Comparison of ENCODE assay signal across 9 mouse cellular contexts in the genomic region with DNA sequence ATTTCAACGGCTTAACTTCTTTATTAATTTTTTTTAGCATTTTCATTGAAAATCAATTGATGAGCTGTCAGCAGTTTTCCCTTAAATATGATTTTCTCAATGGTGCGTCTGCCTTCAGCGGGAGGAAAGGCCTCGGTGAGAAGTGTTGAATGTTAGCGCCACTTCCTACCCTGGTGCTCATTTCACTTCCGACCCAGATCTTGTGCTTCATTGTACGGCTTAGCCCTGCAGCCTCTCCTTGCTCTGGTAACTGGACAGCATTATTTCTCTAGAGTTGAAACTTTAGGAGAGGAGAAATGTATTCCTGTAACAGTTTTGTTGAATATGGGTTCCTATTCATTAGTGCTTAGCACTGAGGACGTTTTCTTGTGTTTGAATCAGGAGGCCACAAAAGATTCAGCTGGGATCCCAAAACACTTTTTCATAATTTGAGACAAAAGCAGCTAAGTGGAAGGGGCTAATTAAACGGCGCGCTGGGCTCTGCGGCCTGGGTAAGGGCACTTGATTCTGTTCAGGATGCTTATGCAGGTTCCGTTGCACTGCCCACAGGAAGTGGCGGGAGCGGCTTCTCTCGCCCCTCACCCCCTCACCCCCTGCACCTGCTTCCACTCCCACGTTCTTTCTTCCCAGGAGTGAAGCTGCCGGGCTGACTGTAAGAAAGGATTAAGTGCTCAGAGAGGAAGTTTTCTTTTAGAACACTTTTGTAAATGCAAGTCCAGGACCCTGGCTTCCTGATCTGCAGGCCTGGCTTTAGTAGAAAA. TPM values are rescaled to one million over a fixed set of nuclear protein-coding genes. Genes with fewer than 3 reads are reported as not detected.
DNase-seq lines count a peak whose midpoint lies in the region; ATAC-seq and TF ChIP-seq lines count a peak whose summit lies in the region.
"Had no signal": no experiment of that assay in that cellular context is flagged by ENCODE, and none has a peak within 500 bp of the region (broad histone marks: within the 10 kb centered on the region; RNA-seq: fewer than 3 reads in every experiment).

No protein-coding gene starts in this region.

- H3K9me3 ChIP-seq in forebrain, embryonic 10.5 days: no peaks in the 10 kb centered on the region; the same call in 1 of the 2 replicates
- no peaks in the 10 kb centered on the region for H3K9me3 ChIP-seq in hindbrain, embryonic 15.5 days

- DNase-seq in layer of hippocampus, adult 2 months (ENCODE audit: low spot score in 2 of 2): no peak
- no peak for DNase-seq in layer of hippocampus, postnatal 36 days
- peak; percentile 51 for DNase-seq in forebrain, embryonic 10.5 days (ENCODE audit: extremely low spot score, low spot score)
- peak; percentile 21 for DNase-seq in splenic B cell, adult 2 months (ENCODE audit: low read depth, low spot score)
- no peak for DNase-seq in yolk sac, embryonic 10.5 days (ENCODE audit: low spot score)
- DNase-seq in cerebellum, adult 8-10 months: no peak
- DNase-seq: cerebellum, adult 9-11 months; spleen, adult 18-20 months had no signal

- peaks cover 16% of the 10 kb centered on the region for H3K27me3 ChIP-seq in forebrain, embryonic 10.5 days (ENCODE audit: poor library complexity, severe bottlenecking)
- no peaks in the 10 kb centered on the region for H3K27me3 ChIP-seq in hindbrain, embryonic 15.5 days
- no peaks in the 10 kb centered on the region for H3K27me3 ChIP-seq in splenic B cell, adult 2 months (ENCODE audit: control insufficient read depth, insufficient read depth, low read length, poor library complexity, severe bottlenecking)

- peak overlapping the region; percentile 46 for H3K27ac ChIP-seq in layer of hippocampus, adult 2 months
- H3K27ac ChIP-seq in forebrain, embryonic 10.5 days: peak overlapping the region; percentile 79
- H3K27ac ChIP-seq in hindbrain, embryonic 15.5 days (replicated peaks): peak overlapping the region; percentile 22; the same call in 1 of the 2 replicates

- no peak; the same call in 1 of the 2 replicates for TF ChIP-seq CTCF in layer of hippocampus, adult 2 months (conservative IDR thresholded peaks at IDR 0.05)

- H3K9ac ChIP-seq in hindbrain, embryonic 15.5 days: no peak overlapping the region

- no peak overlapping the region for H3K4me3 ChIP-seq in layer of hippocampus, adult 2 months
- H3K4me3 ChIP-seq in forebrain, embryonic 10.5 days: 0 out of 2 replicates have a peak overlapping the region, but pooled peaks have one; percentile 8
- H3K4me3 ChIP-seq in hindbrain, embryonic 15.5 days: no peak overlapping the region

- peaks cover 36% of the 10 kb centered on the region for H3K4me1 ChIP-seq in forebrain, embryonic 10.5 days
- H3K4me1 ChIP-seq in hindbrain, embryonic 15.5 days (replicated peaks): peaks cover 18% of the 10 kb centered on the region

- 0 out of 2 replicates have a peak, but pooled peaks have one; percentile 48 for ATAC-seq in hindbrain, embryonic 15.5 days (ENCODE audit: low FRiP score, low read depth)

- H3K36me3 ChIP-seq in forebrain, embryonic 10.5 days (replicated peaks): peaks cover 23% of the 10 kb centered on the region
- H3K36me3 ChIP-seq in hindbrain, embryonic 15.5 days: peaks cover 4% of the 10 kb centered on the region; the same call in 1 of the 2 replicates
- no peaks in the 10 kb centered on the region for H3K36me3 ChIP-seq in splenic B cell, adult 2 months (ENCODE audit: control insufficient read depth, insufficient read depth, low read length, poor library complexity, severe bottlenecking)

- WGBS in forebrain, embryonic 10.5 days: 30% methylated on average over 18 of the region's 18 CpGs
- WGBS in hindbrain, embryonic 15.5 days: 43% methylated on average over 18 of the region's 18 CpGs

- no peak overlapping the region for H3K4me2 ChIP-seq in hindbrain, embryonic 15.5 days

RNA-seq across cellular contexts. Expression of a gene that starts 36.2 kb away (rescaled TPM):
- total RNA-seq in layer of hippocampus, adult 2 months (2021): 10 to 100 TPM; 14.8 to 15.6 TPM
- 10 to 100 TPM; 14.2 to 16.0 TPM for total RNA-seq in layer of hippocampus, postnatal 36 days (2021)
- polyA plus RNA-seq in forebrain, embryonic 10.5 days (2016; fragmentation: Nextera tagmentation; extraction: Ambion mirVana): 17.6 and 18.2 TPM in 2 replicates
- polyA plus RNA-seq in hindbrain, embryonic 15.5 days (2015; fragmentation: Nextera tagmentation; extraction: Ambion mirVana): 13.7 and 15.0 TPM in 2 replicates

Comparison
In these comparisons a context has a peak if more than half of its experiments do, and no peak if none do; other contexts are left out.
1. DNase-seq: peak in forebrain, embryonic 10.5 days (single experiment) and splenic B cell, adult 2 months (single experiment); none in layer of hippocampus, adult 2 months (0 of 2), layer of hippocampus, postnatal 36 days (0 of 2), yolk sac, embryonic 10.5 days (single experiment) and cerebellum, adult 8-10 months (single experiment).
2. H3K27ac ChIP-seq: peak in every context shown above with its lines; median percentile 79 in forebrain, embryonic 10.5 days; 46 in layer of hippocampus, adult 2 months; 22 in hindbrain, embryonic 15.5 days.